ENCODE assay signal across 15 mouse cellular contexts in genomic region chr9:61159616-61160015, GRCm38 (mm10).
DNase-seq lines count a peak whose midpoint lies in the region; ATAC-seq and TF ChIP-seq lines count a peak whose summit lies in the region.
"Had no signal": no experiment of that assay in that cellular context is flagged by ENCODE, and none has a peak within 500 bp of the region (broad histone marks: within the 10 kb centered on the region; RNA-seq: fewer than 3 reads in every experiment).

No protein-coding gene starts in this region.

- TF ChIP-seq CTCF in lung, postnatal 0 days (IDR thresholded peaks at IDR 0.05) = no peak

- peak overlapping the region; percentile 67; the same call in 1 of the 2 replicates for H3K27ac ChIP-seq in lung, embryonic 15.5 days
- H3K27ac ChIP-seq in lung, postnatal 0 days (ENCODE audit: low read length) = no peak overlapping the region
- H3K27ac ChIP-seq: forebrain, embryonic 13.5 days; limb, embryonic 13.5 days had no signal

- WGBS in lung, embryonic 15.5 days = 41% methylated on average over 10 of the region's 10 CpGs
- WGBS in lung, postnatal 0 days = 66% methylated on average over 10 of the region's 10 CpGs

- no peak overlapping the region for H3K4me2 ChIP-seq in lung, embryonic 15.5 days
- H3K4me2 ChIP-seq in lung, postnatal 0 days (replicated peaks; ENCODE audit: low read depth, low read length) = no peak overlapping the region
- H3K4me2 ChIP-seq: embryonic facial prominence, embryonic 12.5 days; forebrain, embryonic 13.5 days; limb, embryonic 13.5 days had no signal

- H3K9ac ChIP-seq in lung, embryonic 15.5 days = no peak overlapping the region
- no peak overlapping the region for H3K9ac ChIP-seq in lung, postnatal 0 days (replicated peaks; ENCODE audit: low read depth)
- H3K9ac ChIP-seq: embryonic facial prominence, embryonic 12.5 days; forebrain, embryonic 13.5 days; limb, embryonic 13.5 days had no signal

- peaks cover 58% of the 10 kb centered on the region for H3K4me1 ChIP-seq in lung, embryonic 15.5 days
- no peaks in the 10 kb centered on the region for H3K4me1 ChIP-seq in lung, postnatal 0 days (ENCODE audit: insufficient read depth, low read depth, low read length)

- no peak overlapping the region for H3K4me3 ChIP-seq in lung, embryonic 15.5 days
- H3K4me3 ChIP-seq in lung, postnatal 0 days (ENCODE audit: low read depth, low read length) = no peak overlapping the region
- H3K4me3 ChIP-seq: embryonic facial prominence, embryonic 12.5 days; forebrain, embryonic 13.5 days; limb, embryonic 13.5 days had no signal

- TF ChIP-seq EP300 in lung, postnatal 0 days (IDR thresholded peaks at IDR 0.05) = no peak

- H3K36me3 ChIP-seq in lung, embryonic 15.5 days = no peaks in the 10 kb centered on the region
- no peaks in the 10 kb centered on the region for H3K36me3 ChIP-seq in lung, postnatal 0 days (ENCODE audit: insufficient read depth, low read length)
- H3K36me3 ChIP-seq: embryonic facial prominence, embryonic 12.5 days; limb, embryonic 13.5 days had no signal

- peak; percentile 28 for DNase-seq in adrenal gland, postnatal 10 days
- no peak for DNase-seq in adrenal gland, adult 18-20 months (ENCODE audit: low spot score in 2 of 2)
- no peak for DNase-seq in lung, postnatal 0 days (ENCODE audit: low spot score)
- peak; percentile 64 for DNase-seq in kidney, adult 9 months
- peak; percentile 36 for DNase-seq in lung, postnatal 25 days (ENCODE audit: low spot score)
- DNase-seq in urinary bladder, postnatal 14 days (ENCODE audit: low spot score) = no peak
- DNase-seq in layer of hippocampus, adult 9-11 months = no peak
- DNase-seq: cerebellum, adult 8-10 months; layer of hippocampus, postnatal 36 days; right cerebral cortex, postnatal 25 days; thymus, postnatal 36 days had no signal

- no peak for ATAC-seq in lung, embryonic 15.5 days (ENCODE audit: borderline replicate concordance, extremely low read depth, low FRiP score, low TSS enrichment)
- no peak for ATAC-seq in lung, postnatal 0 days
- ATAC-seq: forebrain, embryonic 13.5 days had no signal

- no peaks in the 10 kb centered on the region for H3K9me3 ChIP-seq in lung, embryonic 15.5 days
- no peaks in the 10 kb centered on the region for H3K9me3 ChIP-seq in lung, postnatal 0 days (ENCODE audit: low read length)
- H3K9me3 ChIP-seq: embryonic facial prominence, embryonic 12.5 days; forebrain, embryonic 13.5 days; limb, embryonic 13.5 days had no signal

- peaks cover 11% of the 10 kb centered on the region; the same call in 1 of the 2 replicates for H3K27me3 ChIP-seq in lung, embryonic 15.5 days
- no peaks in the 10 kb centered on the region; the same call in 1 of the 2 replicates for H3K27me3 ChIP-seq in lung, postnatal 0 days (replicated peaks; ENCODE audit: insufficient read depth, low read length)

Comparison
In these comparisons a context has a peak if more than half of its experiments do, and no peak if none do; other contexts are left out.
1. DNase-seq: peak in adrenal gland, postnatal 10 days (single experiment), kidney, adult 9 months (single experiment) and lung, postnatal 25 days (single experiment); none in adrenal gland, adult 18-20 months (0 of 2), lung, postnatal 0 days (single experiment), urinary bladder, postnatal 14 days (single experiment) and layer of hippocampus, adult 9-11 months (single experiment).